Mouse (Mus musculus) E14TG2a.4 (cell line): Measurements from ENCODE around the gene Padi2.

Experiments used
- CTCF ChIP-seq: conservative IDR thresholded peaks from 2 replicates; pipeline ENCODE4 v1.5.1; 2014; ENCODE audit warnings: low read length
- POU5F1 ChIP-seq: IDR thresholded peaks from 2 replicates; pipeline ENCODE4 v1.6.1; 2014; ENCODE audit warnings: low read length, borderline replicate concordance

DNA sequence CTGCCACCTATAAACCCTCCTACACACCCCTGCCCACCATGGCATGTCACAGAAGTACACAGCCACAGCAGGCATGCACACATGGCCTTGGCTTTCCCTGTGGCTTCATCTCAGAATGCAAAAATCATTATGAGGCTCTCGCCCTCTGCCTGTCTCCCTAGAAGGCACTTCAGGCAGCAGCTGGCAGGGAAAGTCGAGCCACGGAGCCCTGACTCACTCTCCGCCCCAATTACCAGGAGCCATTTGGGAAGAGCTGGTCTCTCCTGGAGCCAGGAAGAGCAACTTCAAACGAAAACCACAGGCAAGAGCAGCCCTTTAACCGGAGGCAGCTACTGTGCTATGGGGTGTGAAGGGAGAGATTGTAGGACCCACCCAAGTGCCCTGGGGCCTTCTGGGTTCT, 29.5 kb upstream of the Padi2 start:
- TF ChIP-seq CTCF = no peak
- TF ChIP-seq POU5F1 = no peak
